Mouse (Mus musculus) intestine, embryonic 15.5 days (tissue): ENCODE data around the gene Gm20388. TPM values are rescaled to one million over a fixed set of nuclear protein-coding genes. Genes with fewer than 3 reads are reported as not detected.
A peak's percentile ranks its signal among the peaks of the same experiment; 100 is the strongest.

Experiments used
- ATAC-seq: fragments of 200-750 bp; cut with Nextera tagmentation; 2 replicates; pipeline ENCODE4 v1.8.0; 2017; ENCODE audit warnings: moderate TSS enrichment, moderate library complexity
- H3K27ac ChIP-seq: fragments of 300-500 bp; sonication (generic); 2 replicates; pipeline ENCODE4 v1.5.1; 2015; ENCODE audit warnings: mild to moderate bottlenecking, inconsistent platforms
- H3K27me3 ChIP-seq: fragments of 300-500 bp; sonication (generic); replicated peaks from 2 replicates; pipeline ENCODE4 v1.6.1; 2015; ENCODE audit warnings: inconsistent platforms
- H3K36me3 ChIP-seq: fragments of 300-500 bp; sonication (generic); 2 replicates; pipeline ENCODE4 v1.6.1; 2015; ENCODE audit warnings: inconsistent platforms
- H3K4me1 ChIP-seq: fragments of 300-500 bp; sonication (generic); replicated peaks from 2 replicates; pipeline ENCODE4 v1.6.1; 2015; ENCODE audit warnings: inconsistent platforms
- H3K4me2 ChIP-seq: fragments of 300-500 bp; sonication (generic); replicated peaks from 2 replicates; pipeline ENCODE4 v1.6.1; 2015; ENCODE audit warnings: mild to moderate bottlenecking, inconsistent platforms
- H3K4me3 ChIP-seq: fragments of 300-500 bp; sonication (generic); replicated peaks from 2 replicates; pipeline ENCODE4 v1.5.1; 2015; ENCODE audit warnings: inconsistent platforms
- H3K9ac ChIP-seq: fragments of 300-500 bp; sonication (generic); 2 replicates; pipeline ENCODE4 v1.6.1; 2015; ENCODE audit warnings: inconsistent platforms
- H3K9me3 ChIP-seq: fragments of 300-500 bp; sonication (generic); 2 replicates; pipeline ENCODE4 v1.6.1; 2016; ENCODE audit warnings: inconsistent platforms
- WGBS: fragments of 180-500 bp; shearing (Covaris S2); methylation state at CpG from one replicate; pipeline ENCODE4 v1.1.7; 2015; 5-methylcytosine and 5-hydroxymethylcytosine counted together
- polyA plus RNA-seq: library from polyadenylated mRNA; unstranded; fragments of >200 nt; fragmentation: Nextera tagmentation; extraction: Ambion mirVana; gene quantifications from 2 replicates; pipeline ENCODE4 v1.2.1, GENCODE M21; 2015

Gm20388 gene
- polyA plus RNA-seq, 1 experiment from 2014 or later = not detected

GRCm38 (mm10) chr8:123239398-123239797, 3328.8 kb downstream of the Gm20388 start:
- Histone ChIP-seq H3K9ac (no peak overlapping the region), H3K4me2 (no peak overlapping the region), H3K27ac (no peak overlapping the region), H3K4me3 (no peak overlapping the region), H3K9me3 (no peaks in the 10 kb centered on the region), H3K27me3 (peaks cover 11% of the 10 kb centered on the region), H3K36me3 (0 out of 2 replicates have a peak, but pooled peaks cover 4% of the 10 kb centered on the region), H3K4me1 (peaks cover 18% of the 10 kb centered on the region)
- ATAC-seq = no peak
- WGBS = 91% methylated on average over 10 of the region's 10 CpGs

GRCm38 (mm10) chr8:123242107-123242923, 3331.7 kb downstream of the Gm20388 start:
- H3K27ac ChIP-seq = no peak overlapping the region
- H3K9me3 ChIP-seq = no peaks in the 10 kb centered on the region
- no peak for ATAC-seq
- H3K9ac ChIP-seq = no peak overlapping the region
- no peak overlapping the region for H3K4me3 ChIP-seq
- 83% methylated on average over 7 of the region's 7 CpGs for WGBS
- no peaks in the 10 kb centered on the region for H3K27me3 ChIP-seq
- H3K4me1 ChIP-seq = no peaks in the 10 kb centered on the region
- no peak overlapping the region for H3K4me2 ChIP-seq
- H3K36me3 ChIP-seq = peaks cover 24% of the 10 kb centered on the region

- no peaks in the 10 kb centered on the region for H3K27me3 ChIP-seq
- WGBS = 68% methylated on average over 11 of the region's 11 CpGs
- H3K36me3 ChIP-seq = peaks cover 30% of the 10 kb centered on the region
- no peak overlapping the region for H3K9ac ChIP-seq
- no peak overlapping the region for H3K4me2 ChIP-seq
- H3K4me1 ChIP-seq = no peaks in the 10 kb centered on the region
- H3K27ac ChIP-seq = no peak overlapping the region
- H3K4me3 ChIP-seq = no peak overlapping the region
- no peaks in the 10 kb centered on the region for H3K9me3 ChIP-seq
- no peak for ATAC-seq
Observed at GRCm38 (mm10) chr8:123243053-123243452, 3332.4 kb downstream of the Gm20388 start.

GRCm38 (mm10) chr8:123244382-123244781, 3333.7 kb downstream of the Gm20388 start:
- Histone ChIP-seq H3K36me3 (peaks cover 35% of the 10 kb centered on the region), H3K27me3 (no peaks in the 10 kb centered on the region), H3K9ac (no peak overlapping the region), H3K4me2 (no peak overlapping the region), H3K4me3 (no peak overlapping the region), H3K27ac (no peak overlapping the region), H3K4me1 (no peaks in the 10 kb centered on the region), H3K9me3 (no peaks in the 10 kb centered on the region)
- WGBS = 93% methylated on average over 4 of the region's 4 CpGs
- ATAC-seq = no peak

GRCm38 (mm10) chr8:123245543-123245942, 3334.9 kb downstream of the Gm20388 start:
- Histone ChIP-seq H3K4me2 (no peak overlapping the region), H3K27me3 (no peaks in the 10 kb centered on the region), H3K4me1 (no peaks in the 10 kb centered on the region), H3K36me3 (peaks cover 38% of the 10 kb centered on the region), H3K27ac (no peak overlapping the region), H3K4me3 (no peak overlapping the region), H3K9me3 (no peaks in the 10 kb centered on the region), H3K9ac (no peak overlapping the region)
- no peak for ATAC-seq
- 90% methylated on average over 12 of the region's 12 CpGs for WGBS

GRCm38 (mm10) chr8:123247748-123248147, 3337.1 kb downstream of the Gm20388 start:
- H3K27ac ChIP-seq = no peak overlapping the region
- no peak for ATAC-seq
- peaks cover 42% of the 10 kb centered on the region for H3K36me3 ChIP-seq
- H3K4me2 ChIP-seq = no peak overlapping the region
- 97% methylated on average over 6 of the region's 6 CpGs for WGBS
- H3K9ac ChIP-seq = no peak overlapping the region
- H3K27me3 ChIP-seq = no peaks in the 10 kb centered on the region
- no peaks in the 10 kb centered on the region for H3K9me3 ChIP-seq
- no peaks in the 10 kb centered on the region for H3K4me1 ChIP-seq
- H3K4me3 ChIP-seq = no peak overlapping the region

- 91% methylated on average over 8 of the region's 8 CpGs for WGBS
- Histone ChIP-seq H3K9me3 (no peaks in the 10 kb centered on the region), H3K4me2 (no peak overlapping the region), H3K4me3 (no peak overlapping the region), H3K9ac (no peak overlapping the region), H3K4me1 (peaks cover 4% of the 10 kb centered on the region; the same call in 1 of the 2 replicates), H3K36me3 (peaks cover 40% of the 10 kb centered on the region), H3K27me3 (no peaks in the 10 kb centered on the region), H3K27ac (no peak overlapping the region)
- no peak for ATAC-seq
Observed at GRCm38 (mm10) chr8:123248596-123248995, 3338.0 kb downstream of the Gm20388 start.

GRCm38 (mm10) chr8:123250940-123251339, 3340.3 kb downstream of the Gm20388 start:
- no peak overlapping the region for H3K4me2 ChIP-seq
- WGBS = 95% methylated on average over 5 of the region's 5 CpGs
- no peaks in the 10 kb centered on the region for H3K27me3 ChIP-seq
- H3K27ac ChIP-seq = no peak overlapping the region
- H3K9ac ChIP-seq = no peak overlapping the region
- no peaks in the 10 kb centered on the region for H3K9me3 ChIP-seq
- no peak overlapping the region for H3K4me3 ChIP-seq
- peaks cover 15% of the 10 kb centered on the region for H3K4me1 ChIP-seq
- ATAC-seq = no peak
- H3K36me3 ChIP-seq = peaks cover 30% of the 10 kb centered on the region

GRCm38 (mm10) chr8:123252925-123253324, 3342.3 kb downstream of the Gm20388 start:
- Histone ChIP-seq H3K4me3 (peak overlapping the region; percentile 96), H3K4me1 (peaks cover 15% of the 10 kb centered on the region), H3K27ac (no peak overlapping the region), H3K4me2 (peak overlapping the region; percentile 90), H3K27me3 (no peaks in the 10 kb centered on the region), H3K9ac (peak overlapping the region; percentile 96; the same call in 1 of the 2 replicates), H3K9me3 (no peaks in the 10 kb centered on the region), H3K36me3 (peaks cover 24% of the 10 kb centered on the region)
- no peak for ATAC-seq
- 48% methylated on average over 4 of the region's 4 CpGs for WGBS

GRCm38 (mm10) chr8:123253451-123254098, 3342.9 kb downstream of the Gm20388 start:
- no peaks in the 10 kb centered on the region for H3K27me3 ChIP-seq
- peaks cover 15% of the 10 kb centered on the region for H3K4me1 ChIP-seq
- peak overlapping the region; percentile 96 for H3K4me3 ChIP-seq
- H3K4me2 ChIP-seq = peak overlapping the region; percentile 90
- peak overlapping the region; percentile 66 for H3K27ac ChIP-seq
- H3K9me3 ChIP-seq = no peaks in the 10 kb centered on the region
- WGBS = under 1% methylated on average over 40 of the region's 40 CpGs
- ATAC-seq = peak; percentile 67
- peak overlapping the region; percentile 96 for H3K9ac ChIP-seq
- peaks cover 25% of the 10 kb centered on the region for H3K36me3 ChIP-seq

GRCm38 (mm10) chr8:123254099-123254885, 3343.7 kb downstream of the Gm20388 start, which contains the start of the genes Zfp276 and Vps9d1:
TSS of gene Zfp276 (plus strand) at chr8:123254195.
TSS of gene Vps9d1 (minus strand) at chr8:123254348.
- Histone ChIP-seq H3K9ac (peak within 1 kb of the TSS; percentile 96), H3K9me3 (no peaks in the 10 kb centered on the region), H3K27me3 (no peaks in the 10 kb centered on the region), H3K27ac (peak within 1 kb of the TSS; percentile 81), H3K4me1 (peaks cover 15% of the 10 kb centered on the region), H3K36me3 (peaks cover 27% of the 10 kb centered on the region), H3K4me2 (peak within 1 kb of the TSS; percentile 90), H3K4me3 (peak within 1 kb of the TSS; percentile 96)
- under 1% methylated on average over 98 of the region's 99 CpGs for WGBS
- peak; percentile 98 for ATAC-seq

GRCm38 (mm10) chr8:123255170-123255569, 3344.5 kb downstream of the Gm20388 start:
- Histone ChIP-seq H3K27me3 (no peaks in the 10 kb centered on the region), H3K4me2 (peak overlapping the region; percentile 90), H3K9ac (peak overlapping the region; percentile 96), H3K9me3 (no peaks in the 10 kb centered on the region), H3K27ac (no peak overlapping the region), H3K4me3 (peak overlapping the region; percentile 96), H3K4me1 (peaks cover 15% of the 10 kb centered on the region), H3K36me3 (peaks cover 34% of the 10 kb centered on the region)
- ATAC-seq = no peak
- WGBS = 71% methylated on average over 6 of the region's 6 CpGs
